Mouse (Mus musculus) left cerebral cortex, adult 11 months (tissue): ENCODE results near the gene Anp32a.

Experiments
- DNase-seq: peaks from one replicate; pipeline ENCODE4 v3.0.0; 2022; ENCODE audit warnings: low spot score

Anp32a gene

GRCm38 (mm10) chr9:62341123-62341486 is at the start of gene Anp32a:
Anp32a (plus strand) TSS chr9:62341293.
- DNase-seq, result peak; percentile 97

- peak; percentile 75 for DNase-seq
These were observed 45.9 kb upstream of the Anp32a start for GRCm38 (mm10) chr9:62295006-62295698.

GRCm38 (mm10) chr9:62296891-62297290 is 44.2 kb upstream of the Anp32a start:
- DNase-seq, result no peak

- no peak for DNase-seq
These were observed 25.5 kb upstream of the Anp32a start for GRCm38 (mm10) chr9:62315556-62315955.

- no peak for DNase-seq
These were observed 22.4 kb upstream of the Anp32a start for GRCm38 (mm10) chr9:62318729-62319128.

- DNase-seq, result no peak
These were observed 17.3 kb upstream of the Anp32a start for GRCm38 (mm10) chr9:62323816-62324215.

- no peak for DNase-seq
These were observed 15.1 kb upstream of the Anp32a start for GRCm38 (mm10) chr9:62325965-62326364.

DNA sequence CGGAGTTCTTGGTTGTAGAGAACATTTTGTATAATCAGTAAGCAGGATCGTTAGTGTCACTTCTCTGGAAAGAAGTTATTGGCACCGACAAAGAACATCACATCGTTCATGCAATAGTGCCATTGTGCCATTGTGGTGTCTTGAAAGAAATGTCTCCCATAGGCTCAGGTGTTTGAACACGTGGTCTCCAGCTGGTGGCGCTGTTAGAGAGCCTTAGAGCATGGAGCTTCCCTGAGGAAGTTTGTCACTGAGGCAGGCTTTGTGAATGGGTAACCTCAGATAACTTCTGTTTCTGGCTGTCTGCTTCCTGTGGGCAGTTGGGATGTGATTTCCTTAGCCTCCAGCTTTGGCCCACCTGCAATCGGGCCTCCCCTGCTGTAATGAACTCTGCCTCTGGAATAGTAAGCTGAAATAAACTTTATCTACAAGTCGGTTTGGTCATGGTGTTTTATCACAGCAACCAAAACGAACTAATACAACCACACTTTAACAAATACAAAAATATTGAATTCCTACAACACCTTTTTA is 6.7 kb upstream of the Anp32a start:
- no peak for DNase-seq

DNA sequence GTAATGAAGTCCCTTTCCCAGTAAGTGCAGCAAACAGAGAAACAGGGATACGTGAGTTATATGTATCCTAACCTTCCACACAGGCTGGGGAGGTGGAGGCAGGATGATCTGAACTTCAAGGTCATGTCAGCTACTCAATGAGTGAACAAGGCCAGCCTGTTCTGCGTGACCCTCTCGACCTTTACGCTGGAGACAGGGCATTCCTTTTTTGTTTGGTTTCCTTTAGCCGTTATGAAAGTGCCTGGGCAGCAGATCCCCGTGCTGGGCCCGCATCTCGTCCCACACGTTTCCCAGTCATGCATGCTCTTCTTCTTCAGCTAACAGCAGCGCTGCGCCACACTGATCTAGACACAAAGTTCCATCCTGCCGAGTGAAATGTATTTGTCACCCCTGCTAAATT is 5.7 kb upstream of the Anp32a start:
- no peak for DNase-seq

- no peak for DNase-seq
These were observed 3.0 kb upstream of the Anp32a start for GRCm38 (mm10) chr9:62337924-62338635.

- DNase-seq, result no peak
These were observed 2.4 kb upstream of the Anp32a start for GRCm38 (mm10) chr9:62338636-62339191.

DNA sequence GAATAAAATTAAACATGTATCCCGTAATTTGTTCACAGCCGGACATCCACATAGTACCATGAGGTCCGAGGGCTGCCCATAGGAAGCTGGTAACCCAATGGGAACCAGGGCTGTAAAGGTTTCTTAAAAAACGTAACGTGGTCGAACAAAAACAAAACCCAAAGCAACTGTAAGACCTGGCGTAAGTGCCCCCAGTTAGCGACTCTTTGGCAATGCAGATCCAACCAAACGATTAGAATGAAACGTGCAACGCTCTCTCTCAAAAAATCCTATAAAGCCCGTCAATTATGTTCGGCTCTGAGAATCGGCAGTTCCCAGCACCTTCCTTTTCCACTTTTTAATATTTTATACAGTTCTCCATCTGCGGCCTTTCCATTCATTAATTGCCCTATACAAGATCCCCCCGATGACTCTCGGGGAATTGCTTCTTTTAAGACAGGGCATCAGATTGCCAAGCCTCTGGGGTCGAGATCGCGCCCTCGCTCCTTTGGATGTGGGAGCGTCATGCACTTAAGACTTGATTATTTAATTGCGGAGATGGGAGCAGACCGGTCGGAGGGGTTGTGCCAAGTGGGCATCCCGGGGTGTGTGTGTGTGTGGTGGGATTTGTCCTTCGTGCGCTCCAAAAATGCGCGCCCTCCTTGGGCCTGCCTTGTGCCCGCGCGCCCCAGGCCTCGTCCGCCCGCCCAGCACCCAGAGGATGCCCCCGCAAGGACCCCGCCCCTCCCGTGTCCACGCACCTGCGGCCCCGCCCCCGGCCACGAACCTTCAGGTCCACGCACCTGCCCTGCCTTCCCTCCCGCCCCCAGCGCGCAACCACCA is 581 bp upstream of the Anp32a start:
- no peak for DNase-seq

DNA sequence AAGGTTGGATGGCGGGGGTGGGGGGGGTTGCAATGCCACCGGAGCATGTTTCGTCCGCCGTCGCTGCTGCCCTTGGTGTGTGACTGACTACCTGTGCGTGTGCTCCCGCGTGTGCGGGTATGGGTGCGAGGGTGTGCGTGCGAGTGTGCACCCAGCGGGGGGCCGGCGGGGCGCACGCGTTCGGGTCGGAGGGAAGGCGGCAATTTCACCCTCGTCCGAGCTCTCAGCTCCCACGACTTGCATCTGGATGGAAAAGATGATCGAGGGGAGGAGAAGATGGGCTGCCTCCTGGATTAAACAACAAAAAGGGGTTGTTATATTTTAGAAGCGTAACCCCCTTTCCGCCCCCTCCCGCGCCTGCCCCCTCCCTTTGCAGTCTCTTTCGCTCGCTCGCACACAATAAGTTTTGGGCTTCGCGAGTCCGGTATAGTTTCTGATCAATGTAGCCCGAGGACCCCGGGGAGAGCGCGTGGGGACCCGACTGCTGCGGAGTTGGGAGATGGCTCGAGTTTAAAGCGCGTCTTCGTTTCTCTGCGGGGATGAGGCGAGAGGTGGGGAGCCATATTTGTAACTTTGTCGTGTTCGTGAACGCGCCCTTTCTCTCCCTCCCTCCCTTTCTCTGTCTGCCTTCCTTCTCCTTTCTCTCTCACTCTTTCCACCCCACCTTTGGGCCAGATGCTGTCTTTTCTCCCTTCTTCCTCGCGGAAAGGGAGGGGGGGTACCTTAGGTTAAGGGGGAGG is 778 bp downstream of the Anp32a start:
- DNase-seq, result no peak

GRCm38 (mm10) chr9:62342441-62343191 is 1.5 kb downstream of the Anp32a start:
- DNase-seq, result no peak

DNA sequence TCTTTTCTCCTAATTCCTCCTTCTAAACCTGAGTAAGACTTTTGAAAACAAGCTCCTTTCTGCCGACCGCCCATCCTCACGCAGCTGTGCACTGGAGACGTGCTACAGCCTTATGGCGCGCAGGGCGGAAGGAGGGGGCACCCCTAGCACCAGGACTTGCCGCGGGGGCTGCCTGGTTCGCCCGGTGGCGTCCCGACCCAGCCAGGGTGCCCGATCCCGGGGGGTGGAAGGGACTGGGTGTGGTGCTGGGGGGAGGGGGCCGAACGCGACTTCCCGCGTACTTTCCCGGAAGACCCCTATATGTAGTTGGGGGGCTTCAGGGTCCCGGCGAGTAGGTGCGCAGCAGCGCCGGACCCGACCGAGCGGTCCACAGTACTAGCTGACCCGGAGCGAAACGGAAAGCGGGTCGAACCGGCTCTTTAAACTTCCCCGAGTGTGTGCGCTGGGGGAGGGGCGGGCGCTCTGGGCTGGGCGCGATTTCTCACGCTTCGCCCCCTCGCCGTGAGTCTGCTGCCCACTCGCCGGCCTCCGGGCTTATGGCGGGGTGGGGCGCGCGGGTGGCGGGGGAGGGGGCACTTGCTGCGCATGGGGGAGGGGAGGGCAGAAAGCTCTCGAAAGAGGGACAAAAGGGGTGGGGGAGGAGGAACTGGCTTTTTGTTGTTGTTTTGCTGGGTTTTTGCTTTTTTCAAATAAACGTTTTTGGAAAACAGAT is 2.3 kb downstream of the Anp32a start:
- DNase-seq, result no peak

- no peak for DNase-seq
These were observed 2.9 kb downstream of the Anp32a start for GRCm38 (mm10) chr9:62343904-62344491.

GRCm38 (mm10) chr9:62344545-62344944 is 3.5 kb downstream of the Anp32a start:
- no peak for DNase-seq

GRCm38 (mm10) chr9:62345081-62345481 is 4.0 kb downstream of the Anp32a start:
- no peak for DNase-seq

- no peak for DNase-seq
These were observed 4.7 kb downstream of the Anp32a start for GRCm38 (mm10) chr9:62345633-62346387.
